Comparison of ENCODE assay signal across 8 mouse cellular contexts in the genomic region with DNA sequence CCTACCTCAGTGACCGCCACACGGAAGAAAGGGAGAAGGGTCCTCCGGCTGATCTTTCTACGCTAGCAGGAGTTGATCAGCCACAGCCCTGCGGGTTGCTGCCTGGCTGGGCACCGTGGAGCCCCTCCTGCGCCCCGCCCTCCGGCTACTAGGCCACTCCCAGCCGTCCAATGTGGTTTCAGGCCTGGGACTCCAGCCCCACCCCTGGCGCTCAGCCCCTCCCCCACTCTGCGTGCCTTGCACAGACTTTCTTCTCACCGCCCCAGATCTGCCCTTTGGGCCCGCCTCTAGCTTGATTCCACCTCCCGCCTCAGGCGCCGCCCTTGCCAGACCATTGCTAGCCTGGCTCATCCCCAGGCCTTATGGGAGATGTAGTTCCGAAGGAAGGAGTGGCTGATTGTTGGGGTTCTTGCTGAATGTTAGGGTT. TPM values are rescaled to one million over a fixed set of nuclear protein-coding genes. Genes with fewer than 3 reads are reported as not detected.
A peak's percentile ranks its signal among the peaks of the same experiment; 100 is the strongest.
DNase-seq lines count a peak whose midpoint lies in the region; ATAC-seq lines count a peak whose summit lies in the region.

A gene (minus strand): TSS at position 91 of the 427 bp plus-strand sequence.

- no peaks in the 10 kb centered on the region for H3K36me3 ChIP-seq in lung, embryonic 15.5 days

- ATAC-seq in frontal cortex, adult (ENCODE audit: low TSS enrichment), result peak; percentile 71
- peak; percentile 66 to 77 for ATAC-seq in hematopoietic stem cell, adult 5-6 weeks (replicated peaks in 1 of 2; ENCODE audit: insufficient read depth in 1 of 2, low FRiP score in 2 of 2, low TSS enrichment in 1 of 2, low read depth in 1 of 2, poor library complexity in 2 of 2, severe bottlenecking in 2 of 2)
- peak; percentile 94 for ATAC-seq in lung, embryonic 15.5 days (ENCODE audit: borderline replicate concordance, extremely low read depth, low FRiP score, low TSS enrichment)

- no peaks in the 10 kb centered on the region for H3K9me3 ChIP-seq in lung, embryonic 15.5 days

- peak within 1 kb of the TSS; percentile 41 for H3K9ac ChIP-seq in lung, embryonic 15.5 days

- peak within 1 kb of the TSS; percentile 64 for H3K27ac ChIP-seq in lung, embryonic 15.5 days

- peaks cover 25% of the 10 kb centered on the region for H3K4me1 ChIP-seq in lung, embryonic 15.5 days

- DNase-seq in MN1 (ENCODE audit: low spot score), result peak; percentile 96
- peak; percentile 96 for DNase-seq in cerebellum, adult 9-10 months
- DNase-seq in layer of hippocampus, adult 9-10 months (ENCODE audit: low spot score), result peak; percentile 79
- peak; percentile 88 for DNase-seq in ovary, postnatal 10 days (ENCODE audit: low spot score)
- DNase-seq in thymus, postnatal 0 days (ENCODE audit: low spot score), result peak; percentile 75

- WGBS in lung, embryonic 15.5 days, result 1% methylated on average over 18 of the region's 18 CpGs

- H3K4me2 ChIP-seq in lung, embryonic 15.5 days, result peak within 1 kb of the TSS; percentile 85

- peaks cover 42% of the 10 kb centered on the region for H3K27me3 ChIP-seq in lung, embryonic 15.5 days

- peak within 1 kb of the TSS; percentile 45 for H3K4me3 ChIP-seq in lung, embryonic 15.5 days

RNA-seq across cellular contexts. Expression of the gene that starts here (rescaled TPM):
- total RNA-seq in hematopoietic stem cell, adult 5-6 weeks (2017), result 0.20 TPM in 1 of 2 replicates, not detected in the other
- polyA plus RNA-seq in lung, embryonic 15.5 days (2015; fragmentation: Nextera tagmentation; extraction: Ambion mirVana), result 3.5 and 4.2 TPM in 2 replicates
- polyA plus RNA-seq in thymus, postnatal 0 days (2015; fragmentation: Nextera tagmentation; extraction: Ambion mirVana), result 0.60 TPM in 2 replicates

Comparison
In these comparisons a context has a peak if more than half of its experiments do, and no peak if none do; other contexts are left out.
1. Peak in every context shown above with its lines: DNase-seq, ATAC-seq, H3K4me3 ChIP-seq and H3K27ac ChIP-seq.
2. Peak in ATAC-seq in hematopoietic stem cell, adult 5-6 weeks; RNA of the gene not detected or under 1 TPM.
3. Peak in DNase-seq in thymus, postnatal 0 days; RNA of the gene not detected or under 1 TPM.